Mouse (Mus musculus) testis, adult 10 weeks (tissue): Measurements from ENCODE around the gene Gm13275. TPM values are rescaled to one million over a fixed set of nuclear protein-coding genes. Genes with fewer than 3 reads are reported as not detected.

Experiments
- polyA plus RNA-seq: library from polyadenylated mRNA; stranded (reverse); fragments of 350-450 nt; fragmentation: Illumina TruSeq; extraction: RNeasy Lipid Tissue Mini Kit (QIAGEN cat#74804); gene quantifications from one replicate; pipeline ENCODE4 v1.2.3, GENCODE M21; 2014; ENCODE audit warnings: low read depth, low replicate concordance

Gene Gm13275
- polyA plus RNA-seq, 1 experiment from 2014 or later, result not detected

Other genes starting within 250 kb of the Gm13275 start
- gene Ifna15, start 236.2 kb upstream of the Gm13275 start, polyA plus RNA-seq, result not detected
- not detected for gene Ifna14, start 222.7 kb upstream of the Gm13275 start, polyA plus RNA-seq
- not detected for gene Ifna9, start 202.1 kb upstream of the Gm13275 start, polyA plus RNA-seq
- not detected for gene Ifna12, start 191.1 kb upstream of the Gm13275 start, polyA plus RNA-seq
- not detected for gene C87499, start 160.1 kb upstream of the Gm13275 start, polyA plus RNA-seq
- not detected for gene Ifna13, start 150.0 kb upstream of the Gm13275 start, polyA plus RNA-seq
- gene Ifna16, start 117.6 kb upstream of the Gm13275 start, polyA plus RNA-seq, result not detected
- gene Ifna2, start 110.6 kb upstream of the Gm13275 start, polyA plus RNA-seq, result not detected
- not detected for gene Ifnab, start 103.1 kb upstream of the Gm13275 start, polyA plus RNA-seq
- gene Gm26566, start 72.7 kb upstream of the Gm13275 start, polyA plus RNA-seq, result not detected
- 41.4 TPM for gene Klhl9, start 72.0 kb upstream of the Gm13275 start, polyA plus RNA-seq
- not detected for gene Gm13271, start 39.6 kb upstream of the Gm13275 start, polyA plus RNA-seq
- not detected for gene Gm13283, start 34.4 kb upstream of the Gm13275 start, polyA plus RNA-seq
- not detected for gene Gm13290, start 20.7 kb upstream of the Gm13275 start, polyA plus RNA-seq
- gene Gm13289, start 17.6 kb upstream of the Gm13275 start, polyA plus RNA-seq, result not detected
- gene Gm13272, start 14.6 kb upstream of the Gm13275 start, polyA plus RNA-seq, result not detected
- not detected for gene Ifnz, start 12.4 kb upstream of the Gm13275 start, polyA plus RNA-seq
- not detected for gene Gm13276, start 8.8 kb upstream of the Gm13275 start, polyA plus RNA-seq
- not detected for gene Gm13277, start 5.9 kb upstream of the Gm13275 start, polyA plus RNA-seq
- gene Gm13278, start 2.9 kb upstream of the Gm13275 start, polyA plus RNA-seq, result not detected
- not detected for gene Gm13279, start 2.9 kb downstream of the Gm13275 start, polyA plus RNA-seq
- not detected for gene Gm13285, start 5.2 kb downstream of the Gm13275 start, polyA plus RNA-seq
- not detected for gene Gm13287, start 8.8 kb downstream of the Gm13275 start, polyA plus RNA-seq
- gene Gm13288, start 11.0 kb downstream of the Gm13275 start, polyA plus RNA-seq, result not detected
- not detected for gene Ifna7, start 21.7 kb downstream of the Gm13275 start, polyA plus RNA-seq
- gene Ifna11, start 25.5 kb downstream of the Gm13275 start, polyA plus RNA-seq, result not detected
- not detected for gene Ifna6, start 32.9 kb downstream of the Gm13275 start, polyA plus RNA-seq
- gene Ifna5, start 41.0 kb downstream of the Gm13275 start, polyA plus RNA-seq, result not detected
- not detected for gene Ifna4, start 47.4 kb downstream of the Gm13275 start, polyA plus RNA-seq
- not detected for gene Ifna1, start 55.6 kb downstream of the Gm13275 start, polyA plus RNA-seq
- not detected for gene Ifne, start 85.7 kb downstream of the Gm13275 start, polyA plus RNA-seq